Mouse (Mus musculus): ENCODE results near the gene Tmem203.

DNA sequence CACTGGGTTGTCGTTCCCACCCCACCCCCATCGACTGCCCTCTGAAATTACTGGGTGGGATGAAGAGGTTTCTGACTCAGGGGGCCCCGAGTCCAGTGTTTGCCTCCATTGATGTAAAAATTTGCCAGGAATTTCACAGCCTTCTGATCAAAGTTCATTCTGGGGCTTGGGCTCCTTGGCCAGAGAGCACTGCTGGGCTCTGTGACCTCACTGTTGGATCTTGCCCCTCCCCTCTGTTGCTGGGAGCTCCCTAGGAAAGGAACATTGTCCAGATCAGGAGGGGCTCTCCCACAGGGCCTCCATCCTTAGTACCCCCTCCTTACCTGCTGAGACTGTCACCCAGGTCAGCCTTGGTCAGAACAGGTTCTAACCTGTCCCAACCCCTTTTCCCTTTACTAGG lies 40.8 kb upstream of the Tmem203 start, which contains the start of gene Stpg3:
- TF ChIP-seq POLR2A (IDR thresholded peaks at IDR 0.05; ENCODE audit: low read depth, low read length) (no peak), POLR2AphosphoS2 (IDR thresholded peaks at IDR 0.05; ENCODE audit: low read depth, low read length) (no peak), MXI1 (IDR thresholded peaks at IDR 0.05; ENCODE audit: low read depth, low read length) (no peak), CTCF (conservative IDR thresholded peaks at IDR 0.05 in 1 of 2, IDR thresholded peaks at IDR 0.05 in 1 of 2; ENCODE audit: low read depth in 2 of 2, low read length in 2 of 2) (no peak)
